20 mouse cellular contexts compared by ENCODE assay signal in the genomic region with DNA sequence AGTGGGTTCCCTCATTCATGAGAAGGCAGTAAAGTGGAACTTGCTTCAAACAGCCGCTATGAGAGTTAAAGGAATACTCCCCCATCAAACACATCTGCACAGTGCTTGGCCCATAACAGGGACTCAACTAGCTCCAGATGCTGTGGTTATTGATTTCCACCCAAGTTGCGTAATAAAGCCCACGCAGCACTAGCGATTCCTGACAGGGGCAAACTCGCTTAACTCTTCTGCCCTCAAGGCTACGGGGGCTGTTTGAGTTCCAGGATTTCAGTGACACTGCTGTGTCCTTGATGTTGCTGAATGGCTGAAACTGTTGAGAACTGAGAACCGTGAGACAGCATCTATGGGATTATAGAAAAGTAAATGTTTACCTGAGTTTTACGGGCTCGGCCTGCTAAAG. TPM values are rescaled to one million over a fixed set of nuclear protein-coding genes. Genes with fewer than 3 reads are reported as not detected.
DNase-seq lines count a peak whose midpoint lies in the region; ATAC-seq and TF ChIP-seq lines count a peak whose summit lies in the region.
"Had no signal": no experiment of that assay in that cellular context is flagged by ENCODE, and none has a peak within 500 bp of the region (broad histone marks: within the 10 kb centered on the region; RNA-seq: fewer than 3 reads in every experiment).

No protein-coding gene starts in this region.

- DNase-seq in embryonic facial prominence, embryonic 11.5 days (ENCODE audit: low spot score), result peak; percentile 31
- DNase-seq in embryonic facial prominence, embryonic 10.5 days (ENCODE audit: low spot score), result no peak
- DNase-seq in kidney, adult 2 months, result peak; percentile 22
- DNase-seq in kidney, postnatal 14 days, result no peak
- no peak for DNase-seq in stomach, postnatal 0 days (ENCODE audit: low spot score)
- DNase-seq in yolk sac, embryonic 10.5 days (ENCODE audit: low spot score), result peak; percentile 53
- no peak for DNase-seq in hindbrain, embryonic 10.5 days (ENCODE audit: low spot score)
- DNase-seq: cerebellum, adult 11 months; cerebellum, postnatal 10 days; gastrocnemius, postnatal 36 days; heart, postnatal 4 days; kidney, adult 18-20 months; liver, embryonic 13.5 days; lung, postnatal 4 days; right cerebral cortex, postnatal 25 days; thymus, postnatal 14 days had no signal

- H3K4me3 ChIP-seq in embryonic facial prominence, embryonic 11.5 days (ENCODE audit: low read depth, low read length), result no peak overlapping the region
- H3K4me3 ChIP-seq in embryonic facial prominence, embryonic 10.5 days, result no peak overlapping the region
- H3K4me3 ChIP-seq in kidney, adult 2 months (ENCODE audit: insufficient read depth, low read depth, low read length), result no peak overlapping the region
- no peak overlapping the region for H3K4me3 ChIP-seq in stomach, embryonic 16.5 days (replicated peaks; ENCODE audit: low read length)
- no peak overlapping the region for H3K4me3 ChIP-seq in stomach, postnatal 0 days (ENCODE audit: low read depth, low read length)
- no peak overlapping the region for H3K4me3 ChIP-seq in hindbrain, embryonic 10.5 days
- H3K4me3 ChIP-seq: liver, embryonic 13.5 days; lung, embryonic 15.5 days had no signal

- H3K36me3 ChIP-seq in embryonic facial prominence, embryonic 11.5 days (replicated peaks; ENCODE audit: control insufficient read depth, insufficient read depth, low read depth, low read length), result no peaks in the 10 kb centered on the region
- H3K36me3 ChIP-seq in embryonic facial prominence, embryonic 10.5 days (replicated peaks), result no peaks in the 10 kb centered on the region
- no peaks in the 10 kb centered on the region for H3K36me3 ChIP-seq in kidney, adult 2 months (ENCODE audit: control insufficient read depth, insufficient read depth, low read length)
- no peaks in the 10 kb centered on the region for H3K36me3 ChIP-seq in stomach, embryonic 16.5 days (ENCODE audit: control insufficient read depth, insufficient read depth, low read length)
- H3K36me3 ChIP-seq in stomach, postnatal 0 days (ENCODE audit: control insufficient read depth, insufficient read depth, low read length), result no peaks in the 10 kb centered on the region
- H3K36me3 ChIP-seq in hindbrain, embryonic 10.5 days, result no peaks in the 10 kb centered on the region
- H3K36me3 ChIP-seq: liver, embryonic 13.5 days; lung, embryonic 15.5 days had no signal

- no peaks in the 10 kb centered on the region for H3K9me3 ChIP-seq in embryonic facial prominence, embryonic 11.5 days (replicated peaks; ENCODE audit: control insufficient read depth, low read length)
- H3K9me3 ChIP-seq in embryonic facial prominence, embryonic 10.5 days, result no peaks in the 10 kb centered on the region
- H3K9me3 ChIP-seq in stomach, embryonic 16.5 days (replicated peaks; ENCODE audit: control insufficient read depth, low read length), result no peaks in the 10 kb centered on the region
- H3K9me3 ChIP-seq in stomach, postnatal 0 days (ENCODE audit: control insufficient read depth, low read length), result no peaks in the 10 kb centered on the region
- H3K9me3 ChIP-seq in hindbrain, embryonic 10.5 days, result no peaks in the 10 kb centered on the region
- H3K9me3 ChIP-seq: liver, embryonic 13.5 days; lung, embryonic 15.5 days had no signal

- no peaks in the 10 kb centered on the region for H3K4me1 ChIP-seq in embryonic facial prominence, embryonic 11.5 days (ENCODE audit: control insufficient read depth, insufficient read depth, low read length)
- peaks cover 7% of the 10 kb centered on the region; the same call in 1 of the 2 replicates for H3K4me1 ChIP-seq in embryonic facial prominence, embryonic 10.5 days
- no peaks in the 10 kb centered on the region; the same call in 1 of the 2 replicates for H3K4me1 ChIP-seq in kidney, adult 2 months (ENCODE audit: control insufficient read depth, insufficient read depth, low read length)
- peaks cover 11% of the 10 kb centered on the region; the same call in 1 of the 2 replicates for H3K4me1 ChIP-seq in stomach, embryonic 16.5 days (ENCODE audit: control insufficient read depth, insufficient read depth, low read length)
- no peaks in the 10 kb centered on the region for H3K4me1 ChIP-seq in stomach, postnatal 0 days (replicated peaks; ENCODE audit: control insufficient read depth, insufficient read depth)
- no peaks in the 10 kb centered on the region for H3K4me1 ChIP-seq in hindbrain, embryonic 10.5 days (replicated peaks)
- H3K4me1 ChIP-seq: liver, embryonic 13.5 days; lung, embryonic 15.5 days had no signal

- H3K4me2 ChIP-seq in embryonic facial prominence, embryonic 11.5 days (ENCODE audit: low read depth, low read length), result no peak overlapping the region
- H3K4me2 ChIP-seq in stomach, embryonic 16.5 days (ENCODE audit: low read depth, low read length), result 0 out of 2 replicates have a peak overlapping the region, but pooled peaks have one; percentile 4
- no peak overlapping the region for H3K4me2 ChIP-seq in stomach, postnatal 0 days (replicated peaks; ENCODE audit: low read depth)
- H3K4me2 ChIP-seq: liver, embryonic 13.5 days; lung, embryonic 15.5 days had no signal

- ATAC-seq in embryonic facial prominence, embryonic 11.5 days (replicated peaks; ENCODE audit: insufficient number of reproducible peaks, low FRiP score, low TSS enrichment, low read depth), result no peak
- no peak for ATAC-seq in stomach, embryonic 16.5 days (ENCODE audit: insufficient read depth, low FRiP score)
- no peak for ATAC-seq in stomach, postnatal 0 days (ENCODE audit: low FRiP score, low TSS enrichment)
- ATAC-seq: hindbrain, postnatal 0 days; midbrain, embryonic 16.5 days had no signal

- no peak overlapping the region for H3K27ac ChIP-seq in embryonic facial prominence, embryonic 11.5 days (replicated peaks; ENCODE audit: low read depth, low read length)
- H3K27ac ChIP-seq in embryonic facial prominence, embryonic 10.5 days (replicated peaks), result no peak overlapping the region
- no peak overlapping the region for H3K27ac ChIP-seq in kidney, adult 2 months (ENCODE audit: insufficient read depth, low read depth, low read length)
- H3K27ac ChIP-seq in stomach, embryonic 16.5 days (ENCODE audit: low read length), result no peak overlapping the region
- no peak overlapping the region for H3K27ac ChIP-seq in stomach, postnatal 0 days (replicated peaks)
- H3K27ac ChIP-seq in hindbrain, embryonic 10.5 days, result no peak overlapping the region
- H3K27ac ChIP-seq: hindbrain, postnatal 0 days; liver, embryonic 13.5 days; lung, embryonic 15.5 days had no signal

- no peak for TF ChIP-seq EP300 in stomach, postnatal 0 days (optimal IDR thresholded peaks at IDR 0.05)

- H3K9ac ChIP-seq in embryonic facial prominence, embryonic 11.5 days (replicated peaks; ENCODE audit: low read length), result no peak overlapping the region
- H3K9ac ChIP-seq in stomach, embryonic 16.5 days (ENCODE audit: low read length), result no peak overlapping the region
- no peak overlapping the region for H3K9ac ChIP-seq in stomach, postnatal 0 days (ENCODE audit: low read length)
- H3K9ac ChIP-seq: liver, embryonic 13.5 days; lung, embryonic 15.5 days had no signal

- TF ChIP-seq CTCF in kidney, adult 2 months (conservative IDR thresholded peaks at IDR 0.05; ENCODE audit: insufficient read depth, insufficient read length, low read depth, low read length), result no peak
- no peak for TF ChIP-seq CTCF in stomach, postnatal 0 days (IDR thresholded peaks at IDR 0.05; ENCODE audit: low read depth)

- no peaks in the 10 kb centered on the region for H3K27me3 ChIP-seq in embryonic facial prominence, embryonic 11.5 days (ENCODE audit: control insufficient read depth, insufficient read depth, low read length)
- no peaks in the 10 kb centered on the region for H3K27me3 ChIP-seq in embryonic facial prominence, embryonic 10.5 days (replicated peaks; ENCODE audit: low read depth, poor library complexity, severe bottlenecking)
- no peaks in the 10 kb centered on the region for H3K27me3 ChIP-seq in kidney, adult 2 months (replicated peaks; ENCODE audit: control insufficient read depth, insufficient read depth, low read length)
- no peaks in the 10 kb centered on the region for H3K27me3 ChIP-seq in stomach, embryonic 16.5 days (ENCODE audit: control insufficient read depth, insufficient read depth, low read length)
- no peaks in the 10 kb centered on the region for H3K27me3 ChIP-seq in stomach, postnatal 0 days (ENCODE audit: control insufficient read depth, insufficient read depth, low read length)
- H3K27me3 ChIP-seq in hindbrain, embryonic 10.5 days (ENCODE audit: insufficient read depth, poor library complexity, severe bottlenecking), result no peaks in the 10 kb centered on the region
- H3K27me3 ChIP-seq: liver, embryonic 13.5 days; lung, embryonic 15.5 days had no signal

- WGBS in embryonic facial prominence, embryonic 11.5 days, result 67% methylated on average over 9 of the region's 9 CpGs
- WGBS in embryonic facial prominence, embryonic 10.5 days, result 70% methylated on average over 9 of the region's 9 CpGs
- 42% methylated on average over 9 of the region's 9 CpGs for WGBS in kidney, adult 2 months
- 44% methylated on average over 9 of the region's 9 CpGs for WGBS in stomach, embryonic 16.5 days
- WGBS in stomach, postnatal 0 days, result 40% methylated on average over 9 of the region's 9 CpGs
- 82% methylated on average over 9 of the region's 9 CpGs for WGBS in hindbrain, embryonic 10.5 days

- no peak for TF ChIP-seq POLR2A in kidney, adult 2 months (IDR thresholded peaks at IDR 0.05; ENCODE audit: low read depth, low read length)

RNA-seq across cellular contexts. Expression of gene Neo1, which starts 50.9 kb away (rescaled TPM):
- 43.6 and 46.3 TPM in 2 replicates for polyA plus RNA-seq in embryonic facial prominence, embryonic 11.5 days (2014; fragmentation: Nextera tagmentation; extraction: Ambion mirVana)
- 34.4 and 36.8 TPM in 2 replicates for polyA plus RNA-seq in embryonic facial prominence, embryonic 10.5 days (2016; fragmentation: Nextera tagmentation; extraction: Ambion mirVana)
- 21.6 and 25.4 TPM in 2 replicates for polyA plus RNA-seq in kidney, adult 2 months (2012; rRNA removed)
- polyA plus RNA-seq in stomach, embryonic 16.5 days (2015; fragmentation: Nextera tagmentation; extraction: Ambion mirVana), result 24.2 and 28.1 TPM in 2 replicates
- 11.5 and 14.1 TPM in 2 replicates for polyA plus RNA-seq in stomach, postnatal 0 days (2015; fragmentation: Nextera tagmentation; extraction: Ambion mirVana)
- 34.5 and 36.5 TPM in 2 replicates for polyA plus RNA-seq in hindbrain, embryonic 10.5 days (2016; fragmentation: Nextera tagmentation; extraction: Ambion mirVana)

Comparison
In these comparisons a context has a peak if more than half of its experiments do, and no peak if none do; other contexts are left out.
1. DNase-seq: peak in embryonic facial prominence, embryonic 11.5 days (single experiment), kidney, adult 2 months (single experiment) and yolk sac, embryonic 10.5 days (single experiment); none in embryonic facial prominence, embryonic 10.5 days (single experiment), kidney, postnatal 14 days (single experiment), stomach, postnatal 0 days (single experiment) and hindbrain, embryonic 10.5 days (single experiment).